Mouse (Mus musculus): ENCODE measurements around the gene Gm44502.

- TF ChIP-seq CTCF (conservative IDR thresholded peaks at IDR 0.05; ENCODE audit: low read length): peak; percentile 54
- TF ChIP-seq POU5F1 (IDR thresholded peaks at IDR 0.05; ENCODE audit: borderline replicate concordance, low read length): no peak
Measured at GRCm38 (mm10) chr15:89373762-89374248, 55.7 kb downstream of the Gm44502 start, which contains the start of gene Sco2.

Data from E14TG2a.4 (cell line).